Mouse (Mus musculus): ENCODE data around the gene Dnajc8.

DNA sequence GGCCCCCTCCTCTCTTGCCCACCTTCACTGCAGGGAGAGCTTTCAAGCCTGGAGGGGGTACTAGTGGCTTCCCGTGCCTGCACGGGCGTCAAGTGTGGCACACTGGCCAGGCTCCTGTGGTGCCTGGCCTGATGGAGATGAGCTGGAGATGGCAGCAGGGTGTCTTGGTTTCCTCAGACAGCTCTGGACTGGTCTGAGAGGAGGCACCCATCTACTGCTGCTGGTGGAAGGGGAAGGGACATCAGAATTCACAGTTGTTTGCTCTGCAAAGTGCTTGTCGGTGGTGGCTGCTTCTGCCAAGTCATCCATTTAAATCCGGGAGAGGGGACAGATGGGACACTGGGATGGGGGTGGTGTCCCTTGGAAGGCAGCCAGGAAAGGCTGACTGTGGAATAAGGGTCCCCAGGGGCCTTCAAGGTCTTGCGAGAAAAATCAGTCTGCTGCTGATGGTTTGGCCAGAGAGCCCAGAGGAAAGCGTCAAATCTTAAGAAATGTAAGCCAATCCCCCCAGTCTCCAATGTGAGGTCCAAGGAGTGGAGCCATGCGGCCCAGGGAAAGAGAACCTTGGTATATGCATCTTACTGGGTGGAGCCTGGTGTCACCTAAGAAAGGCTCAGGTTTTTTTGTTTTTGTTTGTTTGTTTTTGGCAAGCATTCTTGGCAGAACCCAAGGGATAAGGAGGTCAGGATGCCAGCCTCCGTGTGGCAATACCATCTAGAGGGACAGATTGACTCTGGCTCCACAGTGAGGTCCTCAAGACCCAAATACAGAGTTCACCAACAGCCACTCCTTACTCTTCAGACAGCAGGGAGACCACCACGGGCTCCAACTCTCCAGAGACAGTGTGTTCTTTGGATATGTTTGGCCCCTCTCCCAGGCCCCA is 42.9 kb upstream of the Dnajc8 start:
- no peak for TF ChIP-seq CTCF (IDR thresholded peaks at IDR 0.05; ENCODE audit: extremely low read depth, insufficient read length, insufficient replicate concordance, low read depth, low read length)
- TF ChIP-seq POLR2A (IDR thresholded peaks at IDR 0.05; ENCODE audit: low read depth, low read length): no peak

All from small intestine, adult 2 months (tissue).